Mouse (Mus musculus) spleen, adult 2 months (tissue): ENCODE measurements around the gene Cyp4f39.

Experiments used
- CTCF ChIP-seq: fragments of 200-500 bp; IDR thresholded peaks from 2 replicates; pipeline ENCODE4 v1.5.1; 2011; ENCODE audit warnings: mild to moderate bottlenecking, inconsistent platforms; ENCODE audit not compliant: insufficient read depth, insufficient read length, insufficient replicate concordance; ENCODE audit errors: extremely low read depth
- POLR2A ChIP-seq: fragments of 200-500 bp; IDR thresholded peaks from 2 replicates; pipeline ENCODE4 v1.6.1; 2011; ENCODE audit warnings: low read depth, low read length, inconsistent platforms

DNA sequence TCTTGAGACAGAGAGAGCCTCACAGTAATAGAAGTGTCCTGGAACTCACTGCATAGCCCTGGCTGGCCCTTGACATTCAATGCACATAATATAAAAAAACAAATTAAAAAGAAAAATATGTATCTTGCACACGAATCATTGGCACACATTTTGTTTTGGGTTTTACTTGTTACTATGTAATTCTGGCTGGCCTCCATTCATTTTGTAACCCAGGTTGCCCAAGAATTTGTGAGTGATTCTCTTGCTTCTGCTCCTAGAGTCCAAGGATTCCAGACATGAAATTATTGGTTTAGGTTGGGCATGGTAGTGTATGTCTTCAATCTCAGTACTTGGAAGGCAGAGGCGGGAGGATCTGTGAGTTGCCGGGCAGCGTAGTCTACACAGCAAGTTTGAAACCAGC is 15.4 kb upstream of the Cyp4f39 start:
- TF ChIP-seq CTCF (no peak), POLR2A (no peak)
